In genomic region chr9:51286079-51286478, GRCm38 (mm10) we compare ENCODE assay signal across 19 mouse cellular contexts. TPM values are rescaled to one million over a fixed set of nuclear protein-coding genes. Genes with fewer than 3 reads are reported as not detected.
DNase-seq lines count a peak whose midpoint lies in the region; ATAC-seq and TF ChIP-seq lines count a peak whose summit lies in the region.
"Had no signal": no experiment of that assay in that cellular context is flagged by ENCODE, and none has a peak within 500 bp of the region (broad histone marks: within the 10 kb centered on the region; RNA-seq: fewer than 3 reads in every experiment).

No protein-coding gene starts in this region.

- 5% methylated on average over 2 of the region's 2 CpGs for WGBS in lung, postnatal 0 days
- 65% methylated on average over 2 of the region's 2 CpGs for WGBS in midbrain, embryonic 15.5 days

- peak; percentile 35 to 49 for DNase-seq in adrenal gland, adult (ENCODE audit: inconsistent age in 2 of 2, low spot score in 1 of 2)
- DNase-seq in adrenal gland, postnatal 10 days: no peak
- peak; percentile 34 for DNase-seq in ovary, adult 18-20 months (ENCODE audit: low spot score)
- DNase-seq in ovary, postnatal 10 days (ENCODE audit: low spot score): no peak
- peak; percentile 83 for DNase-seq in lung, postnatal 0 days (ENCODE audit: low spot score)
- DNase-seq in right cerebral cortex, postnatal 25 days: no peak
- DNase-seq in thymus, adult 18-20 months: no peak
- DNase-seq: B cell, adult 2 months; gastrocnemius, postnatal 14 days; kidney, postnatal 4 days; thymus, postnatal 14 days had no signal

- TF ChIP-seq CTCF in lung, postnatal 0 days (IDR thresholded peaks at IDR 0.05): no peak

- H3K9me3 ChIP-seq in lung, postnatal 0 days (ENCODE audit: low read length): no peaks in the 10 kb centered on the region
- H3K9me3 ChIP-seq in midbrain, embryonic 15.5 days: no peaks in the 10 kb centered on the region
- H3K9me3 ChIP-seq: heart, embryonic 10.5 days; liver, embryonic 15.5 days; midbrain, embryonic 12.5 days had no signal

- H3K27me3 ChIP-seq in lung, postnatal 0 days (replicated peaks; ENCODE audit: insufficient read depth, low read length): no peaks in the 10 kb centered on the region
- no peaks in the 10 kb centered on the region for H3K27me3 ChIP-seq in midbrain, embryonic 15.5 days (replicated peaks)
- H3K27me3 ChIP-seq: liver, embryonic 15.5 days had no signal

- H3K4me1 ChIP-seq in lung, postnatal 0 days (ENCODE audit: insufficient read depth, low read depth, low read length): peaks cover 4% of the 10 kb centered on the region; the same call in 1 of the 2 replicates
- H3K4me1 ChIP-seq in midbrain, embryonic 15.5 days: no peaks in the 10 kb centered on the region
- H3K4me1 ChIP-seq: heart, embryonic 10.5 days; liver, embryonic 15.5 days; midbrain, embryonic 12.5 days had no signal

- peak; percentile 94 for ATAC-seq in lung, postnatal 0 days
- no peak for ATAC-seq in midbrain, embryonic 15.5 days (replicated peaks)
- ATAC-seq: forebrain, embryonic 16.5 days had no signal

- no peak overlapping the region for H3K4me3 ChIP-seq in lung, postnatal 0 days (ENCODE audit: low read depth, low read length)
- no peak overlapping the region for H3K4me3 ChIP-seq in midbrain, embryonic 15.5 days
- H3K4me3 ChIP-seq: heart, embryonic 10.5 days; liver, embryonic 15.5 days; midbrain, embryonic 12.5 days had no signal

- TF ChIP-seq EP300 in lung, postnatal 0 days (IDR thresholded peaks at IDR 0.05): no peak; the same call in 1 of the 2 replicates

- H3K9ac ChIP-seq in lung, postnatal 0 days (replicated peaks; ENCODE audit: low read depth): no peak overlapping the region
- no peak overlapping the region for H3K9ac ChIP-seq in midbrain, embryonic 15.5 days
- H3K9ac ChIP-seq: liver, embryonic 15.5 days; midbrain, embryonic 12.5 days had no signal

- no peak overlapping the region for H3K4me2 ChIP-seq in lung, postnatal 0 days (replicated peaks; ENCODE audit: low read depth, low read length)
- H3K4me2 ChIP-seq in midbrain, embryonic 15.5 days: no peak overlapping the region
- H3K4me2 ChIP-seq: liver, embryonic 15.5 days; midbrain, embryonic 12.5 days had no signal

- H3K36me3 ChIP-seq in lung, postnatal 0 days (ENCODE audit: insufficient read depth, low read length): no peaks in the 10 kb centered on the region
- H3K36me3 ChIP-seq in midbrain, embryonic 15.5 days (replicated peaks): no peaks in the 10 kb centered on the region
- H3K36me3 ChIP-seq: heart, embryonic 10.5 days; liver, embryonic 15.5 days; midbrain, embryonic 12.5 days had no signal

- no peak overlapping the region for H3K27ac ChIP-seq in lung, postnatal 0 days (ENCODE audit: low read length)
- no peak overlapping the region for H3K27ac ChIP-seq in midbrain, embryonic 15.5 days
- H3K27ac ChIP-seq: heart, embryonic 10.5 days; liver, embryonic 15.5 days; midbrain, embryonic 12.5 days had no signal

RNA-seq across cellular contexts. Expression of gene Colca2, which starts 7.7 kb away (rescaled TPM):
- 1 to 10 TPM; 2.4 to 2.9 TPM for total RNA-seq in adrenal gland, postnatal 10 days (2021)
- polyA plus RNA-seq in lung, postnatal 0 days (2015; fragmentation: Nextera tagmentation; extraction: Ambion mirVana): 8.3 and 9.2 TPM in 2 replicates
- polyA plus RNA-seq in midbrain, embryonic 15.5 days (2015; fragmentation: Nextera tagmentation; extraction: Ambion mirVana): 0.57 and 1.1 TPM in 2 replicates

RNA-seq across cellular contexts. Expression of gene 1810046K07Rik, which starts 42.6 kb away (rescaled TPM):
- under 1 TPM in 1 of 2 experiments, not detected in 1; 0.51 TPM for total RNA-seq in adrenal gland, postnatal 10 days (2021)
- polyA plus RNA-seq in lung, postnatal 0 days (2015; fragmentation: Nextera tagmentation; extraction: Ambion mirVana): 0.20 and 0.24 TPM in 2 replicates
- not detected in 2 replicates for polyA plus RNA-seq in midbrain, embryonic 15.5 days (2015; fragmentation: Nextera tagmentation; extraction: Ambion mirVana)
- total RNA-seq: gastrocnemius, postnatal 14 days; heart, postnatal 25 days; layer of hippocampus, postnatal 25 days had no signal
- polyA plus RNA-seq: forebrain, embryonic 16.5 days; heart, embryonic 10.5 days; limb, embryonic 11.5 days; midbrain, embryonic 12.5 days had no signal

Comparison
In these comparisons a context has a peak if more than half of its experiments do, and no peak if none do; other contexts are left out.
1. DNase-seq: peak in adrenal gland, adult (2 of 2), ovary, adult 18-20 months (single experiment) and lung, postnatal 0 days (single experiment); none in adrenal gland, postnatal 10 days (single experiment), ovary, postnatal 10 days (single experiment), right cerebral cortex, postnatal 25 days (single experiment) and thymus, adult 18-20 months (0 of 2).